Mouse (Mus musculus) megakaryocyte, embryonic 14.5 days (primary cell): Measurements from ENCODE around the gene Fam160b1.

Experiments
- FLI1 ChIP-seq: IDR thresholded peaks from 2 replicates; pipeline ENCODE4 v1.6.1; 2012; ENCODE audit warnings: low read length, inconsistent platforms, mixed read lengths
- GATA1 ChIP-seq: IDR thresholded peaks from 3 replicates; pipeline ENCODE4 v1.6.1; 2012; ENCODE audit warnings: mixed read lengths, low read length, inconsistent platforms, borderline replicate concordance

- TF ChIP-seq GATA1 (peak; percentile 96; the same call in 2 of the 3 replicates), FLI1 (no peak)
Measured at GRCm38 (mm10) chr19:57349096-57349495, 11.4 kb upstream of the Fam160b1 start.
